Mouse (Mus musculus): ENCODE measurements at regions not wholly inside any gene's neighbourhood (a gene's known extent, or its start where the extent isn't known, plus 50 kb on each side); places are given as distances from the start of the nearest gene placed in this dataset.

GRCm38 (mm10) chr5:58987754-58988153, 1270.0 kb downstream of the Pcdh7 start:
- Histone ChIP-seq H3K4me1 (replicated peaks; ENCODE audit: control insufficient read depth, insufficient read depth, low read length) (no peaks in the 10 kb centered on the region), H3K27ac (ENCODE audit: low read depth, low read length) (no peak overlapping the region), H3K27me3 (replicated peaks; ENCODE audit: control insufficient read depth, insufficient read depth, low read length) (no peaks in the 10 kb centered on the region), H3K36me3 (ENCODE audit: control insufficient read depth, insufficient read depth) (no peaks in the 10 kb centered on the region), H3K4me3 (ENCODE audit: low read depth, low read length) (no peak overlapping the region), H3K4me2 (replicated peaks; ENCODE audit: low read depth) (no peak overlapping the region), H3K9me3 (ENCODE audit: control insufficient read depth) (no peaks in the 10 kb centered on the region), H3K9ac (ENCODE audit: low read depth, low read length) (no peak overlapping the region)
- 88% methylated on average over 1 of the region's 1 CpGs for WGBS
- no peak for TF ChIP-seq CTCF (IDR thresholded peaks at IDR 0.05; ENCODE audit: low read depth)
- no peak for ATAC-seq

Data from intestine, postnatal 0 days (tissue).